Mouse (Mus musculus) lung, postnatal 14 days (tissue): Measurements from ENCODE around the gene Opcml.
A peak's percentile ranks its signal among the peaks of the same experiment; 100 is the strongest.

Source experiments
- DNase-seq: peaks from one replicate; pipeline ENCODE4 v3.0.0; 2021

Gene Opcml

DNA sequence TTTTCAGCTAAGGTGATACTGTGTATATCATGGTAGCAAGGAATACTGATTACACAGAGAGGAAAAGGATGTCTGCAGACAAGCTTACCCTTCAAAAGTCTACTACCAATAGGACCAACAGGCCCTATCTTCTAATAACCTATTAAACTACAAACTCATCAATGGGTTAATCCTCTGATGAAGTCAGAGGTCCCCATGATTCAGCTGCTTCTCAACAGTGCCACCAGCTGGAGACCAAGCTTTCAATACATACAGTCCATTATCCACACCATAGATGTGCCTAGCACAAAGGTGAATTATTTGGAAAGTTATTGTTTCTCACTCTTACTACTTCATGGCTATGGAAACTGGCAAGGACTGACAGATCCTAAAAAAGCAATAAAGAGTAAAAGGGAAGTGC lies 538.9 kb downstream of the Opcml start:
- no peak for DNase-seq

DNA sequence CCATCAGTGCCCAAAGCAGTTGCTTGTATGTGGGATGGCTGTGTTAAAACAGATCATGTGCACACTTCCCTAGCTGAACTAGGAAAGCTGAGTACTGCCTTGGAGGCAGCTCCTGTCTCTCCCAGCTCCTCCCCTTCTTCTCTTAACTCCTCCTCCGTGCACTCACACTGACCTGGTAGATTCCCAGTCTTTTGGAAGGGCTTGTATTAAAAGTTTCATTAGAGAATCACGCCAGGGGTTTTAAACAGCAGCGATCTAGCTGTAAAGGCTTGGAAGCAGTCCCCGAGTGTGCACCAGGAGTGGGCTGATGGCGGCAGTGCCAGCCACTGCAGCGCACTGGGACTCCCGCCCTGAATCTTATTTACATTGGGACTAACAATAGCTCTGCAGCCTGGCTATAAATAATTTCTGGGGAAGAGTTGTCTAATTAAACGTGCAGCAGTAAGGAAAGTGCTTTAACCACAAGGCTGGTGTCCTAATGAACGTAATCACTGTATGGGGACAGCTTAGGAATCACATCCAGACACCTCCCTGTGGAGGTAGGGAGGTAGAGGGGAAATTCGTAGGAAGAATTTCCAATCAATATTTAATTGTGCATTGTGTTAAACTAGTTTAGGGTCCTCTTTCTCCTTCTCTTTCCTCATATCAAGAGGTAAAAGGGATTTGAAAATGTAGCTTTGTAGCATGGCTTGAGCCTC lies 546.1 kb downstream of the Opcml start:
- no peak for DNase-seq

- no peak for DNase-seq
These were observed 547.3 kb downstream of the Opcml start for GRCm38 (mm10) chr9:28337837-28338236.

- no peak for DNase-seq
These were observed 564.4 kb downstream of the Opcml start for GRCm38 (mm10) chr9:28354978-28355377.

- DNase-seq = no peak
These were observed 567.4 kb downstream of the Opcml start for GRCm38 (mm10) chr9:28357946-28358345.

DNA sequence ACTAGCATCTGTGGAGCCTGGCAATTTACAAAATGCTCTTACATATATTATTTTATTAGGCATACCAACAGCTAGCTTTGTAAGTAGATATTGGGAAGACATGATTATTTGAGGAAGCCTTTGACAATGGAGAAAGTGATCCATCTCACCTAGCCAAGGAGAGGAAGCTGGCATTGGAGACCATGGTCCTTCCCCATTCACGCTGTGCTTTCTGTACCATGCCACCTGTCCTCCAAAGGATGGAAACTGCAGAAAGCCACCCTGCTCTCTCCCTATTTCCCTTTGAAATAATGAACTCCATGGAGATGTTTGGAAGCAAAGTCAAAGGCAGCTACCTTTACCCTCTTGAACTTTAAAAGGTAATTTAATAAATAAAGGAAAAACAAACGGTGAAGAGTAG lies 570.1 kb downstream of the Opcml start:
- DNase-seq = no peak

GRCm38 (mm10) chr9:28364473-28365159 lies 574.0 kb downstream of the Opcml start:
- no peak for DNase-seq

- no peak for DNase-seq
These were observed 574.5 kb downstream of the Opcml start for GRCm38 (mm10) chr9:28365160-28365473.

- no peak for DNase-seq
These were observed 596.1 kb downstream of the Opcml start for GRCm38 (mm10) chr9:28386527-28387175.

- no peak for DNase-seq
These were observed 604.6 kb downstream of the Opcml start for GRCm38 (mm10) chr9:28395222-28395621.

GRCm38 (mm10) chr9:28395638-28396037 lies 605.1 kb downstream of the Opcml start:
- DNase-seq = no peak

DNA sequence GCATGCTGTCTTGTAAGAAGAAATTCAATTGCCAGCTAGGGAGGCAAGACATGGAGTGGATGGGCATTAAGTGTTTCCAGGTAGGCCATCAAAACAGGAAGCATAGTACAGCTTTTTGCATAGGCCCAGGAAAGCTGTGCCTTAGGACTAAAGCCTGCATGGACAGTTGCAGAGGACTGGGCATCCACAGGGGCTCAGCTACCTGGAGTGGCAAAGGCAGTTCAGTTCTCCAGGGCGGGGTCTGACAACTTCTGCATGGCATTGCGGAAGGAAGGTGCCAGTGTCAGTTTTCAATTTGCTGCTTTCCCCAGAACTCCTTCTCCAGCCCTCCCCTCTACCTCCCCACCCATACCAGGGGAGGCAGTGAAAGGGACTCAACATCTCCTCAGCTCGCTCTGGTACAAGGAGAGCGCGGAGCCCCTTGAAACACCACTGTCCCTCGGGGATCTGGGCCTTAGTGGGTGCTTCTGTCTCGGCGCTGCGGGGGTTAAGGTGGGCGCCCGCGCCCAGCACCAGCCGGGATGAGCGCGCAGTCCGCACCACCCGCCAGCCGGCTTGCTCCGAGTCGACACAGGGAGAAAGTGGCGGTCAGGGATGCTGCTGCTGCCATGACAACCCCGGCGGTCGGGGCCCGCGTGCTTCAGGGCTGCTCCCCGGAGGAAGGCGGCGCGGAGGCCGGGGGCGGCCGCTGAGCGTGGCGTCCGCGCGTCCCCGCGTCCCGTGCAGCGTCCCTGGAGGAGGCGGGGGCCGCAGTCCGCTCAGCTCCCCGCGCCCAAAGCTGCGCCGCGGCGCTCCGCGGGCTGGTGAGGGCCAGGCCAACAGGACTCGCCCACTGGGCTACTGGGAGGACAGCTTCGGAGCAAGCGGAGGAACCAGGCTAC lies 612.4 kb downstream of the Opcml start:
- no peak for DNase-seq

GRCm38 (mm10) chr9:28403831-28404562 lies 613.4 kb downstream of the Opcml start:
- DNase-seq = peak; percentile 28

DNA sequence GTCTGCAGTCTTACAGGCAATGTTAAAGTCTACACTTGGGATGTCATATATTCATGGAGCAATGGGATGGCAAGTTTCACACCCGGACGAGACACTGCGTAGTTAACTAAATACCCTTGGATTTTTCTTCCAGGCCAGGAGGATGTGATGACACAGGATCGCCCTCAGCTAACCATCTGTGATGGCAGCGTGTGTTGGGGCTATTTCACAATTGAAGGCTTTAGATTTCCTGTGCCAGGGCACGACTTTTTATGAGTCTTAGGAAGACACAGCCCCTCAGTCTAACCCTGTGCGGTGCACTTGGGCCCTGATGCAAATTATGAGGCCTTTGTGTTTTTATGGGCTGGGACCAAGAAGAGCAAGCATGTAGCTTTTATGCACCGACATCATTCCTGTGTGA lies 614.0 kb downstream of the Opcml start:
- DNase-seq = no peak

- peak; percentile 31 for DNase-seq
These were observed 615.2 kb downstream of the Opcml start for GRCm38 (mm10) chr9:28405816-28406215.

GRCm38 (mm10) chr9:28420808-28421207 lies 630.2 kb downstream of the Opcml start:
- DNase-seq = no peak

- no peak for DNase-seq
These were observed 632.8 kb downstream of the Opcml start for GRCm38 (mm10) chr9:28423407-28423806.

GRCm38 (mm10) chr9:28432159-28432558 lies 641.6 kb downstream of the Opcml start:
- no peak for DNase-seq

- DNase-seq = no peak
These were observed 648.2 kb downstream of the Opcml start for GRCm38 (mm10) chr9:28438752-28439151.

GRCm38 (mm10) chr9:28439433-28440191 lies 649.0 kb downstream of the Opcml start:
- DNase-seq = no peak

- DNase-seq = no peak
These were observed 649.7 kb downstream of the Opcml start for GRCm38 (mm10) chr9:28440192-28440795.
